Mouse (Mus musculus) embryonic fibroblast, embryonic 13.5 days (primary cell): ENCODE results near the gene Zdhhc12. TPM values are rescaled to one million over a fixed set of nuclear protein-coding genes. Genes with fewer than 3 reads are reported as not detected.
A peak's percentile ranks its signal among the peaks of the same experiment; 100 is the strongest.

Experiments
- H3K27ac ChIP-seq: 2 replicates; pipeline ENCODE4 v1.5.1; 2012; ENCODE audit warnings: low read length, control low read depth, inconsistent platforms; ENCODE audit not compliant: insufficient read depth
- H3K4me1 ChIP-seq: 2 replicates; pipeline ENCODE4 v1.6.1; 2011; ENCODE audit warnings: low read length; ENCODE audit not compliant: control insufficient read depth, insufficient read depth
- H3K4me3 ChIP-seq: 2 replicates; pipeline ENCODE4 v1.5.1; 2011; ENCODE audit warnings: mild to moderate bottlenecking, control low read depth, low read length; ENCODE audit not compliant: insufficient read depth
- CTCF ChIP-seq: IDR thresholded peaks from 2 replicates; pipeline ENCODE4 v1.5.1; 2011; ENCODE audit warnings: mild to moderate bottlenecking, control low read depth, low read length, moderate library complexity, borderline replicate concordance; ENCODE audit not compliant: insufficient read depth
- POLR2A ChIP-seq: IDR thresholded peaks from 2 replicates; pipeline ENCODE4 v1.6.1; 2011; ENCODE audit warnings: low read depth, mild to moderate bottlenecking, control low read depth, low read length, moderate library complexity
- polyA plus RNA-seq: library from polyadenylated mRNA; stranded (reverse); fragments of >200 nt; gene quantifications from 2 replicates; pipeline ENCODE4 v1.2.4, GENCODE M21; 2011; ENCODE audit warnings: low read depth; ENCODE audit not compliant: missing spikeins, insufficient read length

The Zdhhc12 gene
- polyA plus RNA-seq, 1 experiment = 26.8 TPM

GRCm38 (mm10) chr2:30051992-30052761 lies 41.3 kb downstream of the Zdhhc12 start:
- TF ChIP-seq POLR2A (no peak), CTCF (no peak)
- no peak overlapping the region for H3K4me3 ChIP-seq
- H3K27ac ChIP-seq = no peak overlapping the region
- H3K4me1 ChIP-seq = peaks cover 3% of the 10 kb centered on the region; the same call in 1 of the 2 replicates

GRCm38 (mm10) chr2:30049831-30050230 lies 43.6 kb downstream of the Zdhhc12 start:
- peaks cover 3% of the 10 kb centered on the region; the same call in 1 of the 2 replicates for H3K4me1 ChIP-seq
- TF ChIP-seq CTCF = no peak
- TF ChIP-seq POLR2A = no peak
- H3K4me3 ChIP-seq = no peak overlapping the region
- no peak overlapping the region for H3K27ac ChIP-seq

- peak; percentile 75 for TF ChIP-seq POLR2A
- TF ChIP-seq CTCF = no peak
- Histone ChIP-seq H3K27ac (peak within 1 kb of the TSS; percentile 82), H3K4me1 (peaks cover 3% of the 10 kb centered on the region; the same call in 1 of the 2 replicates), H3K4me3 (peak within 1 kb of the TSS; percentile 59)
Measured at GRCm38 (mm10) chr2:30048699-30049388, 44.6 kb downstream of the Zdhhc12 start, which contains the start of gene Wdr34. Wdr34 (minus strand) TSS chr2:30048881.

GRCm38 (mm10) chr2:30048101-30048501 lies 45.3 kb downstream of the Zdhhc12 start:
- TF ChIP-seq POLR2A (no peak), CTCF (no peak)
- Histone ChIP-seq H3K4me3 (peak overlapping the region; percentile 59), H3K27ac (no peak overlapping the region), H3K4me1 (peaks cover 3% of the 10 kb centered on the region; the same call in 1 of the 2 replicates)

GRCm38 (mm10) chr2:30047127-30047526 lies 46.3 kb downstream of the Zdhhc12 start:
- H3K4me3 ChIP-seq = no peak overlapping the region
- TF ChIP-seq CTCF = no peak
- no peaks in the 10 kb centered on the region for H3K4me1 ChIP-seq
- no peak overlapping the region for H3K27ac ChIP-seq

- TF ChIP-seq CTCF = no peak
- TF ChIP-seq POLR2A = no peak
- Histone ChIP-seq H3K27ac (no peak overlapping the region), H3K4me1 (no peaks in the 10 kb centered on the region), H3K4me3 (no peak overlapping the region)
Measured at GRCm38 (mm10) chr2:30044550-30044949, 48.9 kb downstream of the Zdhhc12 start.

GRCm38 (mm10) chr2:30042445-30042844 lies 51.0 kb downstream of the Zdhhc12 start:
- H3K27ac ChIP-seq = no peak overlapping the region
- TF ChIP-seq CTCF (peak; percentile 94), POLR2A (no peak)
- H3K4me3 ChIP-seq = no peak overlapping the region
- H3K4me1 ChIP-seq = no peaks in the 10 kb centered on the region

Other genes with a start within 250 kb of the Zdhhc12 start
- gene Cercam, start 224.5 kb downstream of the Zdhhc12 start, polyA plus RNA-seq = 52.3 and 58.2 TPM in 2 replicates
- gene Odf2, start 204.4 kb downstream of the Zdhhc12 start, polyA plus RNA-seq = 69.8 and 83.2 TPM in 2 replicates
- gene Gle1, start 158.2 kb downstream of the Zdhhc12 start, polyA plus RNA-seq = 33.0 and 42.4 TPM in 2 replicates
- 222 and 243 TPM in 2 replicates for gene Sptan1, start 128.1 kb downstream of the Zdhhc12 start, polyA plus RNA-seq
- 9.2 and 10.8 TPM in 2 replicates for gene Wdr34, start 44.8 kb downstream of the Zdhhc12 start, polyA plus RNA-seq
- 457 and 582 TPM in 2 replicates for gene Set, start 36.3 kb downstream of the Zdhhc12 start, polyA plus RNA-seq
- gene Pkn3, start 16.0 kb downstream of the Zdhhc12 start, polyA plus RNA-seq = 6.5 and 8.2 TPM in 2 replicates
- 15.2 and 21.4 TPM in 2 replicates for gene Zer1, start 30.9 kb upstream of the Zdhhc12 start, polyA plus RNA-seq
- gene Tbc1d13, start 40.1 kb upstream of the Zdhhc12 start, polyA plus RNA-seq = 39.8 and 41.0 TPM in 2 replicates
- 4.7 and 6.2 TPM in 2 replicates for gene Endog, start 77.8 kb upstream of the Zdhhc12 start, polyA plus RNA-seq
- gene Spout1, start 84.8 kb upstream of the Zdhhc12 start, polyA plus RNA-seq = 20.7 and 22.8 TPM in 2 replicates
- 4.7 and 5.2 TPM in 2 replicates for gene Kyat1, start 112.2 kb upstream of the Zdhhc12 start, polyA plus RNA-seq
- 40.7 and 41.7 TPM in 2 replicates for gene Lrrc8a, start 144.1 kb upstream of the Zdhhc12 start, polyA plus RNA-seq
- 2.3 and 5.8 TPM in 2 replicates for gene Gm28035, start 146.9 kb upstream of the Zdhhc12 start, polyA plus RNA-seq
- gene Phyhd1, start 172.6 kb upstream of the Zdhhc12 start, polyA plus RNA-seq = 81.8 and 101 TPM in 2 replicates
- gene Gm28038, start 187.4 kb upstream of the Zdhhc12 start, polyA plus RNA-seq = 37.7 and 57.8 TPM in 2 replicates
- gene Dolk, start 192.7 kb upstream of the Zdhhc12 start, polyA plus RNA-seq = 20.0 and 20.7 TPM in 2 replicates
- gene Nup188, start 192.7 kb upstream of the Zdhhc12 start, polyA plus RNA-seq = 49.0 and 53.0 TPM in 2 replicates